Mouse (Mus musculus) MEL (cell line): Measurements from ENCODE around the gene Rdh16f2. TPM values are rescaled to one million over a fixed set of nuclear protein-coding genes. Genes with fewer than 3 reads are reported as not detected.

ENCODE experiments used
- DNase-seq: peaks from one replicate; pipeline ENCODE4 v3.0.0; 2011; ENCODE audit warnings: low read depth, low spot score
- H3K27ac ChIP-seq: 2 replicates; pipeline ENCODE4 v1.5.1; 2012; ENCODE audit warnings: low read depth, mild to moderate bottlenecking, control low read depth, low read length, moderate library complexity; ENCODE audit not compliant: control insufficient read depth
- H3K27me3 ChIP-seq, 2 experiments: fragments of 150-350 bp in 1 of 2; sonication (generic) in 1 of 2; 2 replicates each; pipeline ENCODE4 v1.6.1; 2012; ENCODE audit warnings: low read length in 2 of 2, mild to moderate bottlenecking in 2 of 2, improper control_type of control experiment in 1 of 2, moderate library complexity in 1 of 2; ENCODE audit not compliant: insufficient read depth in 2 of 2, control insufficient read depth in 1 of 2
- H3K36me3 ChIP-seq, 2 experiments: 2 replicates each; pipeline ENCODE4 v1.6.1; 2012 to 2014; ENCODE audit warnings: low read length in 2 of 2, improper control_type of control experiment in 1 of 2, inconsistent platforms in 1 of 2, mild to moderate bottlenecking in 1 of 2; ENCODE audit not compliant: insufficient read depth in 2 of 2, control insufficient read depth in 1 of 2
- H3K4me1 ChIP-seq, 2 experiments: fragments of 150-350 bp in 1 of 2; sonication (generic) in 1 of 2; 2 replicates each; pipeline ENCODE4 v1.6.1; 2012; ENCODE audit warnings: low read length in 2 of 2, improper control_type of control experiment in 1 of 2, mild to moderate bottlenecking in 1 of 2; ENCODE audit not compliant: insufficient read depth in 2 of 2, control insufficient read depth in 1 of 2
- H3K4me3 ChIP-seq, 2 experiments: fragments of 150-350 bp in 1 of 2; sonication (generic) in 1 of 2; 2 replicates each; pipeline ENCODE4 v1.5.1; 2012; ENCODE audit warnings: low read depth in 2 of 2, low read length in 2 of 2, mild to moderate bottlenecking in 2 of 2, moderate library complexity in 2 of 2, control low read depth in 1 of 2, improper control_type of control experiment in 1 of 2; ENCODE audit not compliant: control insufficient read depth in 1 of 2, insufficient read depth in 1 of 2
- H3K79me2 ChIP-seq: 2 replicates; pipeline ENCODE4 v1.6.1; 2012; ENCODE audit warnings: mild to moderate bottlenecking, low read length, moderate library complexity; ENCODE audit not compliant: control insufficient read depth, poor library complexity, insufficient read depth
- H3K9ac ChIP-seq: 2 replicates; pipeline ENCODE4 v1.6.1; 2012; ENCODE audit warnings: low read depth, mild to moderate bottlenecking, control low read depth, low read length, moderate library complexity; ENCODE audit not compliant: control insufficient read depth, poor library complexity, severe bottlenecking
- H3K9me3 ChIP-seq: fragments of 150-350 bp; sonication (generic); replicated peaks from 2 replicates; pipeline ENCODE4 v1.6.1; 2012; ENCODE audit warnings: mild to moderate bottlenecking, low read length, improper control_type of control experiment, moderate library complexity; ENCODE audit not compliant: insufficient read depth
- CTCF ChIP-seq, 3 experiments: IDR thresholded peaks in 2 of 3; conservative IDR thresholded peaks in 1 of 3; 2 replicates each; pipeline ENCODE4 v1.5.1; 2011 to 2012; ENCODE audit warnings: low read length in 3 of 3, low read depth in 2 of 3, mild to moderate bottlenecking in 2 of 3, improper control_type of control experiment in 1 of 3, inconsistent platforms in 1 of 3, mixed read lengths in 1 of 3, moderate library complexity in 1 of 3; ENCODE audit not compliant: control insufficient read depth in 1 of 3, insufficient read depth in 1 of 3, poor library complexity in 1 of 3, severe bottlenecking in 1 of 3
- E2F4 ChIP-seq: IDR thresholded peaks from 2 replicates; pipeline ENCODE4 v1.6.1; 2011; ENCODE audit warnings: low read depth, low read length, improper control_type of control experiment, borderline replicate concordance
- ELF1 ChIP-seq: IDR thresholded peaks from 2 replicates; pipeline ENCODE4 v1.6.1; 2014; ENCODE audit warnings: low read depth, mild to moderate bottlenecking, inconsistent platforms, low read length, improper control_type of control experiment, moderate library complexity
- GATA1 ChIP-seq: IDR thresholded peaks from 2 replicates; pipeline ENCODE4 v1.6.1; 2011; ENCODE audit warnings: low read depth, low read length, improper control_type of control experiment
- HCFC1 ChIP-seq: IDR thresholded peaks from 2 replicates; pipeline ENCODE4 v1.6.1; 2012; ENCODE audit warnings: low read depth, mild to moderate bottlenecking, inconsistent platforms, low read length, improper control_type of control experiment, moderate library complexity
- JUND ChIP-seq: IDR thresholded peaks from 2 replicates; pipeline ENCODE4 v1.6.1; 2011; ENCODE audit warnings: low read depth, mild to moderate bottlenecking, improper control_type of control experiment, low read length
- MAFK ChIP-seq: IDR thresholded peaks from 2 replicates; pipeline ENCODE4 v1.6.1; 2011; ENCODE audit warnings: low read depth, mild to moderate bottlenecking, low read length, improper control_type of control experiment, borderline replicate concordance
- MAX ChIP-seq: IDR thresholded peaks from 2 replicates; pipeline ENCODE4 v1.6.1; 2011; ENCODE audit warnings: low read length, improper control_type of control experiment
- MAZ ChIP-seq: IDR thresholded peaks from 2 replicates; pipeline ENCODE4 v1.6.1; 2012; ENCODE audit warnings: low read depth, mild to moderate bottlenecking, inconsistent platforms, low read length, improper control_type of control experiment
- MYB ChIP-seq: IDR thresholded peaks from 2 replicates; pipeline ENCODE4 v1.6.1; 2011; ENCODE audit warnings: mild to moderate bottlenecking, low read depth, low read length, improper control_type of control experiment
- MYC ChIP-seq: IDR thresholded peaks from 2 replicates; pipeline ENCODE4 v1.6.1; 2011; ENCODE audit warnings: low read depth, mild to moderate bottlenecking, low read length, improper control_type of control experiment, moderate library complexity
- NELFE ChIP-seq: IDR thresholded peaks from 2 replicates; pipeline ENCODE4 v1.6.1; 2011; ENCODE audit warnings: low read depth, low read length, improper control_type of control experiment
- POLR2A ChIP-seq, 2 experiments: IDR thresholded peaks; 2 replicates each; pipeline ENCODE4 v1.6.1; 2011 to 2012; ENCODE audit warnings: low read length in 2 of 2, mild to moderate bottlenecking in 2 of 2, control low read depth in 1 of 2, improper control_type of control experiment in 1 of 2, low read depth in 1 of 2, moderate library complexity in 1 of 2; ENCODE audit not compliant: control insufficient read depth in 1 of 2, insufficient read depth in 1 of 2, poor library complexity in 1 of 2
- POLR2AphosphoS2 ChIP-seq: IDR thresholded peaks from 2 replicates; pipeline ENCODE4 v1.6.1; 2011; ENCODE audit warnings: low read length, improper control_type of control experiment
- SIN3A ChIP-seq: IDR thresholded peaks from 2 replicates; pipeline ENCODE4 v1.6.1; 2012; ENCODE audit warnings: low read length, improper control_type of control experiment, inconsistent platforms
- TAL1 ChIP-seq: IDR thresholded peaks from 2 replicates; pipeline ENCODE4 v1.6.1; 2012; ENCODE audit warnings: mild to moderate bottlenecking, inconsistent platforms, low read length, moderate library complexity, mixed read lengths
- TBP ChIP-seq: IDR thresholded peaks from 2 replicates; pipeline ENCODE4 v1.8.0; 2011; ENCODE audit warnings: low read depth, low read length, improper control_type of control experiment
- UBTF ChIP-seq: IDR thresholded peaks from 2 replicates; pipeline ENCODE4 v1.6.1; 2012; ENCODE audit warnings: low read depth, mild to moderate bottlenecking, inconsistent platforms, low read length, improper control_type of control experiment, moderate library complexity, borderline replicate concordance; ENCODE audit not compliant: insufficient read depth
- USF1 ChIP-seq: IDR thresholded peaks from 2 replicates; pipeline ENCODE4 v1.6.1; 2014; ENCODE audit warnings: low read depth, mild to moderate bottlenecking, inconsistent platforms, low read length, improper control_type of control experiment, moderate library complexity
- ZKSCAN1 ChIP-seq: IDR thresholded peaks from 2 replicates; pipeline ENCODE4 v1.6.1; 2012; ENCODE audit warnings: low read depth, mild to moderate bottlenecking, inconsistent platforms, low read length, improper control_type of control experiment, moderate library complexity
- ZNF384 ChIP-seq: IDR thresholded peaks from 2 replicates; pipeline ENCODE4 v1.6.1; 2012; ENCODE audit warnings: low read depth, mild to moderate bottlenecking, inconsistent platforms, low read length, improper control_type of control experiment
- polyA plus RNA-seq, 2 experiments: library from polyadenylated mRNA; stranded (reverse) in 1 of 2; unstranded in 1 of 2; fragments of >175 nt in 1 of 2; fragments of >200 nt in 1 of 2; gene quantifications; 2 replicates each; pipeline versions ENCODE4 v1.2.1 to v1.2.4; 2012; ENCODE audit warnings: low replicate concordance in 2 of 2, low read depth in 1 of 2; ENCODE audit not compliant: insufficient read length in 2 of 2, insufficient read depth in 1 of 2, missing spikeins in 1 of 2
- total RNA-seq: library from RNA; depleted of rRNA; stranded (reverse); fragments of 300-350 nt; gene quantifications from 2 replicates; pipeline ENCODE4 v1.2.3, GENCODE M21; 2012

Gene Rdh16f2
- total and polyA plus RNA-seq, 3 experiments = 0.07 TPM; not detected in 2

DNA sequence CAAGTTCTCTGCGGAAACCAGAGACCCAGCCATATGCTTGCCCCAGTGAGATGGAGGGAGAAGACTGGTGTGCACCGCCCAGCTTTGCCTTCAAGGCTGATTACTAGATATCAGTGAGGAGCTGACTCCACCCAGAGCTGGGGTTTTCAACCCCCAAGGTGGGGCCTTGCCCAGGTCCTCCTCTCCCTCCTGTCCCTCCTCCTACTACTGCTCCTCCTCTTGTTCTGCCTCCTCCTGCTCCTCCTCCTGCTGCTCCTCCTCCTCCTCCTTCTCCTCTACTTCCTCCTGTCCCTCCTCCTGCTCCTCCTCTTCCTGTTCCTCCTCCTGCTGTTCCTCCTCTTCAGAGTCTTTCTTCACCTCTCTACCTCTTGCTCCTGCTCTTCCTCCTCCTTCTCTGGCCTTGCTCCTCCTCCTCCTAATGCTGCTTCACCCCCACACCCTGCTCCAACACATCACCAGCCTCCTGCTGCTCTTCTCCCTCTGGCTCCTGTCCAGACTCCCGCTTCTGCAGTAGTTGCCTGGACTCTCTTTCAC lies 12.9 kb downstream of the Rdh16f2 start:
- Histone ChIP-seq H3K9ac (peak overlapping the region; percentile 46), H3K36me3 (peaks cover 0 to 9% of the 10 kb centered on the region in 2 experiments; a peak in 2 of 4 replicates), H3K9me3 (no peaks in the 10 kb centered on the region), H3K27me3 (no peaks in the 10 kb centered on the region), H3K4me3 (peak overlapping the region; percentile 46 to 54), H3K4me1 (peaks cover 6 to 16% of the 10 kb centered on the region in 2 experiments), H3K27ac (peak overlapping the region; percentile 36; the same call in 1 of the 2 replicates), H3K79me2 (no peaks in the 10 kb centered on the region)
- TF ChIP-seq SIN3A = peak; percentile 19; the same call in 1 of the 2 replicates
- peak; percentile 78 for TF ChIP-seq TBP
- no peak; the same call in 1 of the 2 replicates for TF ChIP-seq NELFE
- TF ChIP-seq HCFC1 = peak; percentile 66; the same call in 1 of the 2 replicates
- TF ChIP-seq CTCF (IDR thresholded peaks at IDR 0.05 in 2 of 3, conservative IDR thresholded peaks at IDR 0.05 in 1 of 3; ENCODE audit: control insufficient read depth in 1 of 3, insufficient read depth in 1 of 3, low read depth in 2 of 3, low read length in 3 of 3, poor library complexity in 1 of 3, severe bottlenecking in 1 of 3) = no peak
- no peak for TF ChIP-seq TAL1
- TF ChIP-seq MYC = peak; percentile 36; the same call in 1 of the 2 replicates
- TF ChIP-seq POLR2A (IDR thresholded peaks at IDR 0.05; ENCODE audit: control insufficient read depth in 1 of 2, insufficient read depth in 1 of 2, low read depth in 1 of 2, low read length in 2 of 2, poor library complexity in 1 of 2) = peak in 1 of 2 experiments; percentile 60; a peak in 2 of 4 replicates
- TF ChIP-seq E2F4 = no peak
- peak; percentile 81 for TF ChIP-seq ELF1
- peak; percentile 53; the same call in 1 of the 2 replicates for TF ChIP-seq POLR2AphosphoS2
- 0 out of 2 replicates have a peak, but pooled peaks have one; percentile 20 for TF ChIP-seq MAZ
- no peak for TF ChIP-seq MAFK
- TF ChIP-seq MAX = 0 out of 2 replicates have a peak, but pooled peaks have one; percentile 22
- TF ChIP-seq GATA1 = peak; percentile 26; the same call in 1 of the 2 replicates
- peak; percentile 94 for DNase-seq

DNA sequence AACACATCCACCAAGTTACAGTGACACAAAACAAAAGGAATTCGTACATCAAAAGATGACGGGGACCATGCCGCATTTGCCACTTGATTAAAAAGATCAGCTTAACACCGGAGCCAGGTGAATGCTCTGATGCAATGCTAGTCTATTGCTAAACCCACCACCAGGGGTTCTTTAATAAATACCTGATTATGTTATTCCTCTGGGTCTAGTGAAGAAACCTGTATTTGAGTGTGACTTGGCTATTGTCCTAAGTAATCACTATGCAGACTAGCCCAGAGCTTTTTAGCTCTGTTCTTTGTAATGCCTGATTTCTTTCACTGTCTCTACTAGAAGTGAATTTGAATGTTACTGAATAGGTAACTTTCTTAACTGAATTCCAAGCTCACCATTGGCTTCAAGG lies 14.8 kb downstream of the Rdh16f2 start:
- peaks cover 0 to 9% of the 10 kb centered on the region in 2 experiments; a peak in 2 of 4 replicates for H3K36me3 ChIP-seq
- no peaks in the 10 kb centered on the region for H3K79me2 ChIP-seq
- no peak overlapping the region for H3K27ac ChIP-seq
- H3K9me3 ChIP-seq = no peaks in the 10 kb centered on the region
- H3K4me3 ChIP-seq = no peak overlapping the region
- H3K9ac ChIP-seq = no peak overlapping the region
- H3K27me3 ChIP-seq = no peaks in the 10 kb centered on the region; a peak in 1 of 4 replicates
- DNase-seq = no peak
- TF ChIP-seq MAFK (no peak), ZKSCAN1 (no peak), USF1 (no peak), ZNF384 (no peak), NELFE (no peak), MYB (no peak), UBTF (no peak), JUND (no peak), TAL1 (no peak), ELF1 (no peak)
- H3K4me1 ChIP-seq = peaks cover 6 to 16% of the 10 kb centered on the region in 2 experiments
